Mouse (Mus musculus): ENCODE data around the gene Lpp. TPM values are rescaled to one million over a fixed set of nuclear protein-coding genes. Genes with fewer than 3 reads are reported as not detected.

Lpp gene
- polyA plus RNA-seq, 1 experiment = 10.5 TPM

- Histone ChIP-seq H3K4me3 (ENCODE audit: insufficient read depth, low read length) (peak overlapping the region; percentile 25; the same call in 1 of the 2 replicates), H3K4me1 (ENCODE audit: control insufficient read depth, insufficient read depth, low read length) (peaks cover 41% of the 10 kb centered on the region), H3K27ac (ENCODE audit: insufficient read depth, low read depth, low read length) (peak overlapping the region; percentile 87)
- TF ChIP-seq CTCF (IDR thresholded peaks at IDR 0.05; ENCODE audit: low read depth, low read length) = no peak
- TF ChIP-seq POLR2A (IDR thresholded peaks at IDR 0.05; ENCODE audit: borderline replicate concordance, low read depth, low read length) = no peak
Measured at GRCm38 (mm10) chr16:24973009-24973631, 579.8 kb downstream of the Lpp start.

- Histone ChIP-seq H3K4me1 (ENCODE audit: control insufficient read depth, insufficient read depth, low read length) (peaks cover 41% of the 10 kb centered on the region), H3K27ac (ENCODE audit: insufficient read depth, low read depth, low read length) (no peak overlapping the region), H3K4me3 (ENCODE audit: insufficient read depth, low read length) (no peak overlapping the region)
- TF ChIP-seq CTCF (IDR thresholded peaks at IDR 0.05; ENCODE audit: low read depth, low read length) (no peak), POLR2A (IDR thresholded peaks at IDR 0.05; ENCODE audit: borderline replicate concordance, low read depth, low read length) (no peak)
Measured at GRCm38 (mm10) chr16:24977771-24978170, 584.5 kb downstream of the Lpp start.

GRCm38 (mm10) chr16:24978226-24978625, 584.9 kb downstream of the Lpp start:
- TF ChIP-seq POLR2A (IDR thresholded peaks at IDR 0.05; ENCODE audit: borderline replicate concordance, low read depth, low read length) = no peak
- no peak for TF ChIP-seq CTCF (IDR thresholded peaks at IDR 0.05; ENCODE audit: low read depth, low read length)
- Histone ChIP-seq H3K4me1 (ENCODE audit: control insufficient read depth, insufficient read depth, low read length) (peaks cover 40% of the 10 kb centered on the region), H3K27ac (ENCODE audit: insufficient read depth, low read depth, low read length) (no peak overlapping the region), H3K4me3 (ENCODE audit: insufficient read depth, low read length) (no peak overlapping the region)

- H3K4me1 ChIP-seq (ENCODE audit: control insufficient read depth, insufficient read depth, low read length) = peaks cover 29% of the 10 kb centered on the region
- no peak overlapping the region for H3K4me3 ChIP-seq (ENCODE audit: insufficient read depth, low read length)
- peak overlapping the region; percentile 38 for H3K27ac ChIP-seq (ENCODE audit: insufficient read depth, low read depth, low read length)
- TF ChIP-seq POLR2A (IDR thresholded peaks at IDR 0.05; ENCODE audit: borderline replicate concordance, low read depth, low read length) (no peak), CTCF (IDR thresholded peaks at IDR 0.05; ENCODE audit: low read depth, low read length) (no peak)
Measured at GRCm38 (mm10) chr16:24979391-24979790, 586.1 kb downstream of the Lpp start.

GRCm38 (mm10) chr16:24982828-24983227, 589.5 kb downstream of the Lpp start:
- TF ChIP-seq CTCF (IDR thresholded peaks at IDR 0.05; ENCODE audit: low read depth, low read length) = no peak
- no peak for TF ChIP-seq POLR2A (IDR thresholded peaks at IDR 0.05; ENCODE audit: borderline replicate concordance, low read depth, low read length)
- no peak overlapping the region for H3K27ac ChIP-seq (ENCODE audit: insufficient read depth, low read depth, low read length)

GRCm38 (mm10) chr16:24990331-24990730, 597.0 kb downstream of the Lpp start:
- Histone ChIP-seq H3K27ac (ENCODE audit: insufficient read depth, low read depth, low read length) (no peak overlapping the region), H3K4me3 (ENCODE audit: insufficient read depth, low read length) (no peak overlapping the region), H3K4me1 (ENCODE audit: control insufficient read depth, insufficient read depth, low read length) (peaks cover 13% of the 10 kb centered on the region)
- no peak for TF ChIP-seq CTCF (IDR thresholded peaks at IDR 0.05; ENCODE audit: low read depth, low read length)
- no peak for TF ChIP-seq POLR2A (IDR thresholded peaks at IDR 0.05; ENCODE audit: borderline replicate concordance, low read depth, low read length)

More at GRCm38 (mm10) chr16:24982828-24983227, 589.5 kb downstream of the Lpp start:
- Histone ChIP-seq H3K4me3 (ENCODE audit: insufficient read depth, low read length) (no peak overlapping the region), H3K4me1 (ENCODE audit: control insufficient read depth, insufficient read depth, low read length) (peaks cover 15% of the 10 kb centered on the region)

- no peak overlapping the region for H3K4me3 ChIP-seq (ENCODE audit: insufficient read depth, low read length)
- H3K27ac ChIP-seq (ENCODE audit: insufficient read depth, low read depth, low read length) = no peak overlapping the region
- H3K4me1 ChIP-seq (ENCODE audit: control insufficient read depth, insufficient read depth, low read length) = peaks cover 13% of the 10 kb centered on the region
- TF ChIP-seq CTCF (IDR thresholded peaks at IDR 0.05; ENCODE audit: low read depth, low read length) (no peak), POLR2A (IDR thresholded peaks at IDR 0.05; ENCODE audit: borderline replicate concordance, low read depth, low read length) (no peak)
Measured at GRCm38 (mm10) chr16:24991059-24991541, 597.8 kb downstream of the Lpp start.

- H3K4me3 ChIP-seq (ENCODE audit: insufficient read depth, low read length) = no peak overlapping the region
- H3K4me1 ChIP-seq (ENCODE audit: control insufficient read depth, insufficient read depth, low read length) = peaks cover 13% of the 10 kb centered on the region
- H3K27ac ChIP-seq (ENCODE audit: insufficient read depth, low read depth, low read length) = no peak overlapping the region
- TF ChIP-seq CTCF (IDR thresholded peaks at IDR 0.05; ENCODE audit: low read depth, low read length) = no peak
- TF ChIP-seq POLR2A (IDR thresholded peaks at IDR 0.05; ENCODE audit: borderline replicate concordance, low read depth, low read length) = no peak
Measured at GRCm38 (mm10) chr16:24991995-24992394, 598.7 kb downstream of the Lpp start.

GRCm38 (mm10) chr16:24992494-24992893, 599.2 kb downstream of the Lpp start:
- TF ChIP-seq POLR2A (IDR thresholded peaks at IDR 0.05; ENCODE audit: borderline replicate concordance, low read depth, low read length) = no peak
- TF ChIP-seq CTCF (IDR thresholded peaks at IDR 0.05; ENCODE audit: low read depth, low read length) = no peak
- peaks cover 13% of the 10 kb centered on the region for H3K4me1 ChIP-seq (ENCODE audit: control insufficient read depth, insufficient read depth, low read length)

GRCm38 (mm10) chr16:25010980-25011877, 617.9 kb downstream of the Lpp start:
- Histone ChIP-seq H3K4me3 (ENCODE audit: insufficient read depth, low read length) (no peak overlapping the region), H3K27ac (ENCODE audit: insufficient read depth, low read depth, low read length) (peak overlapping the region; percentile 90), H3K4me1 (ENCODE audit: control insufficient read depth, insufficient read depth, low read length) (peaks cover 50% of the 10 kb centered on the region)
- no peak for TF ChIP-seq CTCF (IDR thresholded peaks at IDR 0.05; ENCODE audit: low read depth, low read length)
- TF ChIP-seq POLR2A (IDR thresholded peaks at IDR 0.05; ENCODE audit: borderline replicate concordance, low read depth, low read length) = no peak

More at GRCm38 (mm10) chr16:24992494-24992893, 599.2 kb downstream of the Lpp start:
- Histone ChIP-seq H3K4me3 (ENCODE audit: insufficient read depth, low read length) (no peak overlapping the region), H3K27ac (ENCODE audit: insufficient read depth, low read depth, low read length) (no peak overlapping the region)

Data from bone marrow macrophage, adult 2 months (primary cell).